Mouse (Mus musculus) heart, embryonic 14.5 days (tissue): ENCODE measurements around the gene Nt5e. TPM values are rescaled to one million over a fixed set of nuclear protein-coding genes. Genes with fewer than 3 reads are reported as not detected.

Experiments used
- ATAC-seq: fragments of 200-750 bp; cut with Nextera tagmentation; 2 replicates; pipeline ENCODE4 v1.8.0; 2017; ENCODE audit warnings: low read depth, moderate TSS enrichment; ENCODE audit not compliant: insufficient number of reproducible peaks, insufficient read depth, low FRiP score
- H3K27ac ChIP-seq, 2 experiments: fragments of 200-500 bp in 1 of 2; fragments of 300-500 bp in 1 of 2; sonication (generic) in 1 of 2; replicated peaks in 1 of 2; 2 replicates each; pipeline ENCODE4 v1.5.1; 2012 to 2014; ENCODE audit warnings: low read depth in 2 of 2, low read length in 2 of 2, control low read depth in 1 of 2, mild to moderate bottlenecking in 1 of 2, mixed read lengths in 1 of 2; ENCODE audit not compliant: control insufficient read depth in 1 of 2, insufficient read depth in 1 of 2
- H3K27me3 ChIP-seq: fragments of 300-500 bp; sonication (generic); 2 replicates; pipeline ENCODE4 v1.6.1; 2014; ENCODE audit warnings: mild to moderate bottlenecking, low read length, control low read depth; ENCODE audit not compliant: control insufficient read depth, insufficient read depth
- H3K36me3 ChIP-seq: fragments of 300-500 bp; sonication (generic); 2 replicates; pipeline ENCODE4 v1.6.1; 2014; ENCODE audit warnings: mild to moderate bottlenecking, control low read depth, low read length, mixed read lengths; ENCODE audit not compliant: control insufficient read depth, insufficient read depth
- H3K4me1 ChIP-seq, 2 experiments: fragments of 200-500 bp in 1 of 2; fragments of 300-500 bp in 1 of 2; sonication (generic) in 1 of 2; 2 replicates each; pipeline ENCODE4 v1.6.1; 2012 to 2014; ENCODE audit warnings: low read length in 2 of 2, control low read depth in 1 of 2, mixed read lengths in 1 of 2; ENCODE audit not compliant: control insufficient read depth in 2 of 2, insufficient read depth in 2 of 2
- H3K4me2 ChIP-seq: fragments of 300-500 bp; sonication (generic); 2 replicates; pipeline ENCODE4 v1.6.1; 2014; ENCODE audit warnings: mild to moderate bottlenecking, low read length
- H3K4me3 ChIP-seq, 2 experiments: fragments of 200-500 bp in 1 of 2; fragments of 300-500 bp in 1 of 2; sonication (generic) in 1 of 2; 2 replicates each; pipeline ENCODE4 v1.5.1; 2012 to 2014; ENCODE audit warnings: low read length in 2 of 2, mild to moderate bottlenecking in 2 of 2, control low read depth in 1 of 2, low read depth in 1 of 2, moderate library complexity in 1 of 2; ENCODE audit not compliant: control insufficient read depth in 1 of 2, insufficient read depth in 1 of 2
- H3K9ac ChIP-seq: fragments of 300-500 bp; sonication (generic); 2 replicates; pipeline ENCODE4 v1.6.1; 2014; ENCODE audit warnings: mild to moderate bottlenecking, low read length
- H3K9me3 ChIP-seq: fragments of 300-500 bp; sonication (generic); 2 replicates; pipeline ENCODE4 v1.6.1; 2016; ENCODE audit warnings: low read length, control low read depth; ENCODE audit not compliant: control insufficient read depth
- WGBS: fragments of 180-500 bp; shearing (Covaris S2); extraction: QIAGEN DNeasy Blood & Tissue Kit; methylation state at CpG from one replicate; pipeline ENCODE4 v1.1.7; 2014; 5-methylcytosine and 5-hydroxymethylcytosine counted together
- polyA plus RNA-seq: library from polyadenylated mRNA; unstranded; fragments of >200 nt; fragmentation: Nextera tagmentation; extraction: Ambion mirVana; gene quantifications from 2 replicates; pipeline ENCODE4 v1.2.1, GENCODE M21; 2014

Gene Nt5e
- 3.8 and 5.6 TPM in 2 replicates for polyA plus RNA-seq

DNA sequence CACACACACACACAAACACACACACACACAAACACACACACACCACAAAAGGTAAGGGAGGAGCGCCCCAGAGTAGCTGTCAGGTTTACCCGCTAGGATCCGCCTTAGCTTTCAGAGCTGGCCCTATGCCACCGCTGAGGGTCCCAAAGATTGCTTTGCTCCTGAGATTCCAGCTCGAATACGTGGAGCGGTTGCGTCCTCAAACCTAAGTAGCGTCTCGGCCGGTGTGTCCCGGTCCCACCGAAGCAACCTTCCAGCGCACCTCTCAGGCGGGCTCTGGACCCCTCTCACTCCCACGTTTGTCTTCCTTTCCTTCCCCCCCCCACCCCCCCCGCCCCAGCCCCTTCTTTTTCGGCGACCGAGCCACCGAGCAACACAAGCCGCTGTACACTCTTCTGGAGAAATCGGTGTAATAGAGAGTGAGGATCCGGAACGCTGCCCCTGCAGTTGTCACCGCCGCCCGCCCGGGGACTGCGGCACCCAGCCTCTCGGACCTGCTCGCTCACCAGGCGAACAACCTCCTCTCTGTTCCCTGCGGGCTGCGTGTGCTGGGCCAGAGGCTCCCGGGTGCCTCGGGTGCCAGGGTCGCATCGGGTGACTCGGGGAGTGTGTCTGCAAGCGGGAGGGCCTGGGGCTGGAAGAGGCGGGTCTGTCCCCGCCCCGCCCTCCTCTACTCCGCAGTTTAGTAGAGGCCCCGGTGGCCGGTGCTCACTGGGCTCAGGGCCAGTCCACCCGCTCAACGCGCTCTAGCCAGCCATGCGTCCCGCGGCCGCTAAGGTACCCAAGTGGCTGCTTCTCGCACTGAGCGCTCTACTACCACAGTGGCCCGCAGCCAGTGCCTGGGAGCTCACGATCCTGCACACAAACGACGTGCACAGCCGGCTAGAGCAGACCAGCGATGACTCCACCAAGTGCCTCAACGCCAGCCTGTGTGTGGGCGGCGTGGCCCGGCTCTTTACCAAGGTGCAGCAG, at the start of gene Nt5e:
TSS of gene Nt5e (plus strand) at position 268 of the 972 bp plus-strand sequence.
- peak; percentile 93 for ATAC-seq
- WGBS = under 1% methylated on average over 63 of the region's 66 CpGs
- Histone ChIP-seq H3K4me3 (peak within 1 kb of the TSS; percentile 59 to 74), H3K4me2 (peak within 1 kb of the TSS; percentile 86), H3K9ac (peak within 1 kb of the TSS; percentile 74), H3K36me3 (no peaks in the 10 kb centered on the region), H3K9me3 (0 out of 2 replicates have a peak, but pooled peaks cover 2% of the 10 kb centered on the region), H3K27me3 (no peaks in the 10 kb centered on the region), H3K27ac (peak within 1 kb of the TSS; percentile 19 to 68; a peak in 3 of 4 replicates), H3K4me1 (peaks cover 2 to 18% of the 10 kb centered on the region in 2 experiments)

DNA sequence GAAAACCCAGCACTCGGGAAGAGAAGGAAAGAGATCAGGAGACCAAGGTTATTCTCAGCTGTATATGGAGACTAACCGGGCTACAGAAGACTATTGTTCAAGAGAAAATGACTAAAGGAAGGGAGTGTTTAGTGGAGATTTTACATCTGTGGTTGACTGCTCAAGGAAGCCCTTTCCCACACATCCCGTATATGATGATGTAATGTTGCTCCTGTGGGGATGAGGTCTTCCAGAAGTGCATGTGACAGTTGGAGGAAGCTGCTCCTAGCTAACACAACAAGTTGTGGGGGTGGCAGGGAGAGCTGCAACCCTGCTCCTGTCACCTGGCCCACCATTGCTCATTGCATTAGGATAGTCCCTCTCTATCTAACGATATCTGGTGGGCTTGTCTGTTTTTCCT, 49.4 kb upstream of the Nt5e start:
- Histone ChIP-seq H3K4me3 (no peak overlapping the region), H3K27me3 (no peaks in the 10 kb centered on the region), H3K36me3 (no peaks in the 10 kb centered on the region), H3K4me2 (no peak overlapping the region), H3K27ac (peak overlapping the region; percentile 82 to 88), H3K9ac (no peak overlapping the region), H3K4me1 (peaks cover 16 to 33% of the 10 kb centered on the region in 2 experiments), H3K9me3 (0 out of 2 replicates have a peak, but pooled peaks cover 3% of the 10 kb centered on the region)
- 72% methylated on average over 4 of the region's 4 CpGs for WGBS
- no peak for ATAC-seq

DNA sequence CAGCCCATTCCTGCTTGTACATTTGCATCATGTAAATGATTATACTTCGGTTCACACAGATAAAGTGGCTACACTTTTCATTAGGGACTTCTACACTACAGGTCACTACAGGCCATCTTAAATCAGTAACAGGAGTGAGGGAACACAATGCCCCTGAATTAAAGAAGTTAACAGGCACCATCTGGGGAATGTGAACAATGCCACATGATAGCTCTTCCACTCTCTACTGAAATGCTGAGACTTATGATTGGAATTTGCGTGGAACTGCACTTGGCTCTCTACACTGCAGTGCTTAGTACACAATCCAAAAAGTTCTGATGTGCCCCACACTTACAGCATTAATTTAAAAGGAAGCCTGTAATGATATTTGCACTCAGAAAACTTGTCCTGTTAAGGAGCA, 47.3 kb upstream of the Nt5e start:
- Histone ChIP-seq H3K36me3 (no peaks in the 10 kb centered on the region), H3K9ac (no peak overlapping the region), H3K9me3 (0 out of 2 replicates have a peak, but pooled peaks cover 3% of the 10 kb centered on the region), H3K4me2 (no peak overlapping the region), H3K27me3 (no peaks in the 10 kb centered on the region), H3K4me3 (no peak overlapping the region), H3K27ac (no peak overlapping the region), H3K4me1 (peaks cover 8 to 24% of the 10 kb centered on the region in 2 experiments)
- no peak for ATAC-seq
- WGBS = 30% methylated on average over 2 of the region's 2 CpGs

DNA sequence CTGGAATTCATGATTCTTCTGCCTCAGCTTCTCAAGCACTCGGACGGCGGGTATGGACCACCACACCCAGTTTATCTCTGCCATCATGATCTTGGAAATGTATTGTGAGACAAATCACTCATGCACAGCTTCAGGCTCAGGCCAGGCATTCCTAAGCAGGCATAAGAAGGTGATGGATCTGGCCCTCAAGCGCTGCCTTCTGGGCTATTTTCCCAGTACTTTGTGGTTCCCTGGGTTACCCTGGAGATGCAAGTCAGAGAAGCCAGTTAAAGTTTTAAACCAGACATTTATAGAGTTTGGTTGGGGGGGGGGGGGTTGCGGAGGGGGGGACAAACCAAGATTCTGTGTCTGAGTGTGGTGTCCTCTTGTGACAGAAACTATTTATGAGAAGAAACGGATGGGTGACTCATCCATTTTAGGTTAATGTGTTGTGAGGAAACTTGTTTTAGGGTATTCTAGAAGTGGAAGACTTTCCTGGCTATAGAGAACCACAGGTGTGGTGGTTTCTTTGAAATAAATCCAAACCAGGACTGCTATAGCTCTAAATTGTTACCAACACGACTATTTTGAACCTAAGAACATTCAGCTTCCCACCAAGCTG, 37.3 kb upstream of the Nt5e start:
- 84% methylated on average over 7 of the region's 7 CpGs for WGBS
- H3K4me1 ChIP-seq = no peaks in the 10 kb centered on the region
- no peak overlapping the region for H3K4me2 ChIP-seq
- no peak overlapping the region for H3K27ac ChIP-seq
- no peaks in the 10 kb centered on the region for H3K9me3 ChIP-seq
- H3K36me3 ChIP-seq = no peaks in the 10 kb centered on the region
- no peak overlapping the region for H3K9ac ChIP-seq
- no peak for ATAC-seq
- no peaks in the 10 kb centered on the region for H3K27me3 ChIP-seq
- no peak overlapping the region for H3K4me3 ChIP-seq

- Histone ChIP-seq H3K4me1 (no peaks in the 10 kb centered on the region), H3K27me3 (no peaks in the 10 kb centered on the region), H3K9ac (no peak overlapping the region), H3K36me3 (no peaks in the 10 kb centered on the region), H3K9me3 (no peaks in the 10 kb centered on the region), H3K27ac (no peak overlapping the region), H3K4me3 (no peak overlapping the region), H3K4me2 (no peak overlapping the region)
- ATAC-seq = no peak
- 76% methylated on average over 2 of the region's 2 CpGs for WGBS
Measured at GRCm38 (mm10) chr9:88292836-88293370, 34.1 kb upstream of the Nt5e start.

- WGBS = 37% methylated on average over 4 of the region's 4 CpGs
- H3K27ac ChIP-seq = no peak overlapping the region
- no peak overlapping the region for H3K4me3 ChIP-seq
- H3K9me3 ChIP-seq = no peaks in the 10 kb centered on the region
- H3K4me2 ChIP-seq = no peak overlapping the region
- H3K4me1 ChIP-seq = no peaks in the 10 kb centered on the region
- H3K9ac ChIP-seq = no peak overlapping the region
- no peak for ATAC-seq
- H3K36me3 ChIP-seq = no peaks in the 10 kb centered on the region
- no peaks in the 10 kb centered on the region for H3K27me3 ChIP-seq
Measured at GRCm38 (mm10) chr9:88295798-88296197, 31.2 kb upstream of the Nt5e start.

DNA sequence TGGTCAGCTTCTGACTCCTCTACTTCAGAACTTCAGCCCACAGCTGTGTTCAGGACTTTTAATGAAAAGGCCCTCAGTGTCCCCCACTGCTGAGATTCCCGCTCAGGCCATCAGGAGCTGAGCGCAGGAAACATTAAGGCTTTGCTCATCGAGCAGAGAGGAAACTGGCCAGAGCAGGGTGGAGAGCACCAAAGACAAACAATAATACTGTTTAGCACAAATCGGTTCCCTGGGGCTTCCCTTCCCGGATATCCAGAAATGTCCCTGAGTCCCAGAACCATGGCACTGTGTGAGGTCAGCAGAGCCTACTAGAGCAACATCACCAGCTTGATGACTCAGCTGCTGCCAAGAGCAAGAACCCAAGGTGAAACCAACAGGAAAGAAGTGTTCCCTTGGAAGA, 30.7 kb upstream of the Nt5e start:
- ATAC-seq = no peak
- no peaks in the 10 kb centered on the region for H3K27me3 ChIP-seq
- H3K9me3 ChIP-seq = no peaks in the 10 kb centered on the region
- no peak overlapping the region for H3K9ac ChIP-seq
- H3K4me3 ChIP-seq = no peak overlapping the region
- no peaks in the 10 kb centered on the region for H3K36me3 ChIP-seq
- H3K27ac ChIP-seq = no peak overlapping the region
- WGBS = 66% methylated on average over 5 of the region's 5 CpGs
- H3K4me1 ChIP-seq = no peaks in the 10 kb centered on the region
- H3K4me2 ChIP-seq = no peak overlapping the region
